Mouse (Mus musculus) Muller cell, postnatal 12 days (primary cell): ENCODE data around the gene Cstf3.

Source experiments
- DNase-seq: peaks from one replicate; pipeline ENCODE4 v3.0.0-alpha.2; 2015; ENCODE audit errors: inconsistent ontology term

The Cstf3 gene

DNA sequence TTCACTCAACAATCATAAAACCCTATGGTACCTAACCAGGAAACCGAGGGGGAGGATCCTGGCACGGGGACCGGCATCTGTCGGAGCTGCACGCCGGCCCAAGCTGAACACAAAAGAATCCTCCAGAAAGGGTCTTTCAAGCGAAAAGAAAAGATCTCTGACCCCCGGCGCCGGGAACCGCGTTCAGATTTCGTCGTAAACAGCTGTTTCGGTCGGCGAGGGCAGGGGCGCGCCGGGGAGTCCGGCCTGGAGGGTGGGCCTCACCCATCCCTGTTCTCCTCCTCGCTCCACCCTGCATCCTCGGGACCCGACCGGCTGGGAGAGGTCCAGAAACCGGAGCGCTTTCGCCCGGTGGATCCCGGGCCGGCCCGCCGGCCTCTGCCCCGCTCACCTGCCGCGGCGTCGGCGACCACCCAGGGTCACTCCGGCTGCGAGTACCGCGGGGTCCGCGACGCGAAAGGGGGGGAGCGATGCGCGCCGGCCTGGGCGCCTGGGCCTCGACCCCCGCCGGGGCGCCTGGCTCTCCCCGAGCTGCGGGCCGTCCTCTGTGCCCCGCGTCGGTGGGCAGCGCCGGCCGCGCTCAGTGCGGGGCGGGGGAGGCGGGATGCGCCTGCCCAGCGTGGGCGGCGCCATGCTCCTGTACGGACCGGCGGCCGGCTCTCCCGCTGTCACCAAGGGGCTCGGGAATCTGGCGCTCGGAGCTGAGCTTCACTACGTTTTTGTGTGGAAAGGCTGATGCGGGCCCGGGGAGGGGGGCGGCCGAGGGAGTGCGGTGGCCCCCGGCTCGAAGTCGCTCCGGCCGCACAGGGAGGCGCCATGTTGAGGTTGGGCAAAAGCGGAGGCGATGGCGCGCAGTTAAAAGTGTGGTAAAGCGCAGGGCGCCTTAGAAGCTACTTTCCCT is 121.5 kb downstream of the Cstf3 start, which contains the start of gene Tcp11l1:
Tcp11l1 (minus strand) TSS at position 585 of the 901 bp plus-strand sequence.
- DNase-seq = peak; percentile 72

GRCm38 (mm10) chr2:104712486-104712809 is 122.1 kb downstream of the Cstf3 start:
- no peak for DNase-seq

DNA sequence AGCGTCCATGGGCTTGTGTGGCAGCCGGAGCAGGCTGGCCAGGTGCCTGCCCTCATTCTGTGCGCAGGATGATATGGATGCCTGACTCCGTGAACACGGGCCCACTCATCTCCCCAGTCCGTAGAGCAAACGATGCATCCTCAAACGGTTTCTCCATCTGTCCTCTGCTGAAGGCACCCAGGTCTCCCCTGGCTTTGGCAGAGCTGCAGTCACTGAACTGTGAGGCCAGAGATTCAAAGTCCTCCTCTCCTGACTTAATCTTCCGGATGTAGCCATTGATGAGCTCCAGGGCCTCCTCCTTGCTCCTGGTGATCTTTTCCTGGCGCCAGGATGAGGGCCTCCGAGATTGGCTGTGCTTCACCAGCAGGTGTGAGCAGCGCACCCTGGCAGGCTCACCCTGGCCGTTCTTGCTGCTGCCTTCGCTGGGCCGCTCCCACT is 124.0 kb downstream of the Cstf3 start:
- DNase-seq = no peak
